Mouse (Mus musculus) ES-E14 (cell line): ENCODE measurements around the gene Trim2.

Source experiments
- CHD2 ChIP-seq: IDR thresholded peaks from 2 replicates; pipeline ENCODE4 v1.6.1; 2014; ENCODE audit warnings: mild to moderate bottlenecking, low read depth, low read length, inconsistent platforms
- MAFK ChIP-seq: IDR thresholded peaks from 2 replicates; pipeline ENCODE4 v1.6.1; 2014; ENCODE audit warnings: mild to moderate bottlenecking, low read depth, low read length, inconsistent platforms; ENCODE audit not compliant: insufficient read depth

- TF ChIP-seq MAFK (no peak), CHD2 (no peak)
Measured at GRCm38 (mm10) chr3:84193881-84194280, 112.8 kb downstream of the Trim2 start.
